Mouse (Mus musculus) E14TG2a.4 (cell line): ENCODE measurements around the gene Stard10.

Experiments used
- CTCF ChIP-seq: conservative IDR thresholded peaks from 2 replicates; pipeline ENCODE4 v1.5.1; 2014; ENCODE audit warnings: low read length
- NANOG ChIP-seq: IDR thresholded peaks from 2 replicates; pipeline ENCODE4 v1.6.1; 2014; ENCODE audit warnings: borderline replicate concordance, low read length, mixed read lengths

- TF ChIP-seq CTCF (no peak), NANOG (no peak)
Observed at GRCm38 (mm10) chr7:101320399-101321217, 3.7 kb downstream of the Stard10 start.
